Mouse (Mus musculus): ENCODE data around the gene Ube4b. TPM values are rescaled to one million over a fixed set of nuclear protein-coding genes. Genes with fewer than 3 reads are reported as not detected.
A peak's percentile ranks its signal among the peaks of the same experiment; 100 is the strongest.
"Not testable (repeated sequence)": the region's sequence is repeated elsewhere in the genome, so short reads cannot be mapped to it uniquely, and the experiment has no call there.

Gene Ube4b
- polyA plus RNA-seq (2015; fragmentation: Nextera tagmentation; extraction: Ambion mirVana): 39.6 and 45.4 TPM in 2 replicates

DNA sequence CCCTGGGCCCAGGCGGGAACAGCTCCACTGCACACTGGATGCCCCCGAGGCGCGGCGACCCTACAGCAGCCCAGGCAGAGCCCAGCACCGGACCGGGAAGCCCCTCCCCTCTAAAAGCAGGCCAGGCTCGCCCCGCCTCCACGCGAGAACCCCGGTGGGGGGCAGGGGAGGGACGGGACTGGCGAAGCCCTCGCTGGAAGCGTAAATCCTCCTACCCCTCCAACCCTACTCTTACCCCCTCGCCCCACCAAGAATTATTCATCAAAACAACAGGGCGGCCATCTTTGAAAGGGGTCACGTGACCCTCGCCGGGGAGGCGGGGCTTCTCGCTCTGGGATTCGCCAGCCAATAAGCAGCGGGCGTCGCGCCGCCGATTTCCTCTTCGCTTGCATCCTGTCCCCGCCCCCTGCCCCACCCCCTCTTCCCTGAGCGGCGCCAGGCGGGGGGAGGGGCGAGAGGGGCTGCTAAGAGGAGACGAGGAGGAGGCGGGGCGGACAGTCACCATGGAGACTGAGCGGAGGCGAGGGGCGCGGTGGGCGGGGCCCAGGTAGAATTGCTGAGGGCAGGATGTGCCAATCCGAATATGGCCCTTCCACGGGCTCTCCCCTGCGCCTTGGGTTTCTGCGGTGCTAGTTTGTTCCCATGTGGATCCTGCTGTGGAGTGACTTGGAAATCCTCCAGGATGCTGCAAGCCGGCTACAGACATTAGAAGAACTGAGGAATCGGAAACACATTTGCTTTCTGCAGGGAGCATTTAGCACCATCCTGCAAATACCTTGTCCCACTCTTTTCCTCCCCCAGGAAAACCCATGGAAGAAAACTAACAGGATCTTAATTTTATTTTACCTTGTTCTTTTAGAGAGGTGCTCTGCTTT lies at the start of gene Ube4b:
TSS of gene Ube4b (minus strand) at position 425 of the 875 bp plus-strand sequence.
- H3K4me3 ChIP-seq: peak within 1 kb of the TSS; percentile 72
- H3K9ac ChIP-seq: peak within 1 kb of the TSS; percentile 88
- no peaks in the 10 kb centered on the region for H3K9me3 ChIP-seq
- H3K27me3 ChIP-seq: no peaks in the 10 kb centered on the region
- H3K27ac ChIP-seq: peak within 1 kb of the TSS; percentile 98
- ATAC-seq (ENCODE audit: insufficient number of reproducible peaks, low FRiP score, low TSS enrichment, low read depth): peak; percentile 94
- WGBS: under 1% methylated on average over 47 of the region's 50 CpGs
- no peaks in the 10 kb centered on the region for H3K36me3 ChIP-seq
- peak within 1 kb of the TSS; percentile 63 for H3K4me2 ChIP-seq
- H3K4me1 ChIP-seq: peaks cover 10% of the 10 kb centered on the region; the same call in 1 of the 2 replicates

DNA sequence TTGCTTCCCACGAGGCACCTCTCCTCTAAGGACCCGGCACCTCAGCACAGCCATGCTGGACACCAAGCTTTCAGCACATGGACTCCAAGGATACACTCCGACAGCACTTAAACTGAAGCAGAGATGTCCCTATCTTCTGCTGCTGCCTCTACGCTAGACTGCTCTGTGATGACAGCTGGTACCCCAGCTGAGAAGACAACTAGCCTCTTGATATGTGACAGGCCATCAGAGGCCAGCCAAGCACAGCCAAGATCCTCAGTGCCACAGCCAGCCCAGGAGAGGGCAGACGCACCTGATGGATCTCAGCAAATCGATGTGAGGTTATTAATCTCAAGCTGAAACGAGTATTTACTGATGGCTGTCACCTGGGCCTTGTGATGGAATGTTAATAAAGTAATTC lies 48.5 kb upstream of the Ube4b start:
- Histone ChIP-seq H3K4me2 (no peak overlapping the region), H3K4me3 (no peak overlapping the region), H3K27me3 (no peaks in the 10 kb centered on the region), H3K36me3 (peaks cover 30% of the 10 kb centered on the region), H3K4me1 (no peaks in the 10 kb centered on the region), H3K9me3 (no peaks in the 10 kb centered on the region), H3K9ac (no peak overlapping the region), H3K27ac (no peak overlapping the region)
- no peak for ATAC-seq (ENCODE audit: insufficient number of reproducible peaks, low FRiP score, low TSS enrichment, low read depth)
- 78% methylated on average over 7 of the region's 7 CpGs for WGBS

GRCm38 (mm10) chr4:149469557-149469956 lies 43.0 kb upstream of the Ube4b start:
- Histone ChIP-seq H3K27me3 (no peaks in the 10 kb centered on the region), H3K36me3 (peaks cover 41% of the 10 kb centered on the region), H3K4me3 (no peak overlapping the region), H3K9ac (no peak overlapping the region), H3K4me2 (no peak overlapping the region), H3K27ac (no peak overlapping the region), H3K9me3 (no peaks in the 10 kb centered on the region), H3K4me1 (no peaks in the 10 kb centered on the region)
- no peak for ATAC-seq (ENCODE audit: insufficient number of reproducible peaks, low FRiP score, low TSS enrichment, low read depth)
- 97% methylated on average over 3 of the region's 3 CpGs for WGBS

DNA sequence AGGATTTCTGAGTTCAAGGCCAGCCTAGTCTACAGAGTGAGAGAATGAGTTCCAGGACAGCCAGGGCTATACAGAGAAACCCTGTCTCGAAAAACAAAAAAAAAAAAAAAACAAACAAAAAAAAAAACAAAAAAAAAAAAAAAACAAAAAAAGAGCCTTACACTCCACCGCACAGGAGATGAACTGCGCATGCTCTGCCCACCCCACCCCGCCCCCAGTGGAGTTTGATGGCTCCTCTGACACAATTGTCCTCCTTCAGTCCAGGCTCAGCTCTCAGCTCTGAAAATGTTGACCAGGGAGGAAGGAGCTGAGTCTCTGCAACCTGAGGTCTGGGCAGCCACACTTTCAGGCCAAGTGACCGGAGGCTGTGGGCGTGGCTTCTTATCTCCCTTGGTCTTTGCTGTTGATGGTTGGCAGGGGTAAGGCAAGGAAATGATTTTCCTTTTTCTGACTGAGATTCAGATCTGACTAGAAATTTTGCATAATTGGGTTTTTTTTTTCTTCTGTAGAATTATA lies 36.9 kb upstream of the Ube4b start:
- ATAC-seq (ENCODE audit: insufficient number of reproducible peaks, low FRiP score, low TSS enrichment, low read depth): no peak
- 80% methylated on average over 6 of the region's 6 CpGs for WGBS
- H3K27ac ChIP-seq: no peak overlapping the region

DNA sequence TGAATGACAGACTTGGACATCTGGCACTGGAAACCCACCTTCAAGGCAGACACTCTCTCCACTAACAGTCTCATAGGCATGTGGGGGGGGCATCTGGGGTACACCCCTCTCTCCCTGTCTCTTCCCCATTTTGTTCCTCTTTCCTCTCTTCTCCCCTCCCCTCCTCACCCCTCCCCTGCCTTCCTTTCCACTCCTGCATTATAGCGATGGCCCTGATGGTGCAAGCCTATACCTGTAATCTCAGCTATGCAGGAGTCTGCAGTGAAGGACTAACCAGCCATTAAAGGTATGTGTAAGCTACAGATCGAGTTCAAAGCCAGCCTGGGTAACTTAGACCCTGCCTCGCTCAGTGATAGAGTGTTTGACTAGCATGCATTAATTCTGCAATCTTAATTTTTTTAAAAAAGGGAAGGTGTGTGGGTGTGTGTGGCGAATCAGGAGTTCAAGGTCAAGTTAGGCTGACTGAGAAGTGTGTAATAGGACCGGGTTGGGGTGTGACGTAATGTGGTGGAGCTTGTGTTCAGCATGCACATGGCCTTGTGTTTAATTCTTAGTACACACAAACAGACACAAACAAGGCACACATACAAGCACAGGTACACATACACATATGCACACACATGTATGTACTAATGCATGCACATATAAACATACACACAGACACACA lies 35.9 kb upstream of the Ube4b start:
- peaks cover 2% of the 10 kb centered on the region for H3K36me3 ChIP-seq
- H3K9ac ChIP-seq: no peak overlapping the region
- H3K4me1 ChIP-seq: no peaks in the 10 kb centered on the region
- H3K9me3 ChIP-seq: no peaks in the 10 kb centered on the region
- H3K27me3 ChIP-seq: no peaks in the 10 kb centered on the region
- no peak overlapping the region for H3K4me2 ChIP-seq
- no peak overlapping the region for H3K27ac ChIP-seq
- WGBS: 73% methylated on average over 6 of the region's 6 CpGs
- no peak overlapping the region for H3K4me3 ChIP-seq
- no peak for ATAC-seq (ENCODE audit: insufficient number of reproducible peaks, low FRiP score, low TSS enrichment, low read depth)

More for the DNA sequence above, 36.9 kb upstream of the Ube4b start:
- no peaks in the 10 kb centered on the region for H3K27me3 ChIP-seq
- H3K4me2 ChIP-seq: no peak overlapping the region
- no peak overlapping the region for H3K4me3 ChIP-seq
- no peak overlapping the region for H3K9ac ChIP-seq
- peaks cover 9% of the 10 kb centered on the region for H3K36me3 ChIP-seq
- no peaks in the 10 kb centered on the region for H3K4me1 ChIP-seq
- no peaks in the 10 kb centered on the region for H3K9me3 ChIP-seq

GRCm38 (mm10) chr4:149461579-149462304 lies 35.2 kb upstream of the Ube4b start:
- Histone ChIP-seq H3K27me3 (no peaks in the 10 kb centered on the region), H3K9ac (no peak overlapping the region), H3K4me2 (no peak overlapping the region), H3K36me3 (no peaks in the 10 kb centered on the region), H3K4me1 (no peaks in the 10 kb centered on the region), H3K9me3 (no peaks in the 10 kb centered on the region), H3K4me3 (no peak overlapping the region), H3K27ac (no peak overlapping the region)
- ATAC-seq (ENCODE audit: insufficient number of reproducible peaks, low FRiP score, low TSS enrichment, low read depth): no peak
- WGBS: 63% methylated on average over 6 of the region's 7 CpGs

DNA sequence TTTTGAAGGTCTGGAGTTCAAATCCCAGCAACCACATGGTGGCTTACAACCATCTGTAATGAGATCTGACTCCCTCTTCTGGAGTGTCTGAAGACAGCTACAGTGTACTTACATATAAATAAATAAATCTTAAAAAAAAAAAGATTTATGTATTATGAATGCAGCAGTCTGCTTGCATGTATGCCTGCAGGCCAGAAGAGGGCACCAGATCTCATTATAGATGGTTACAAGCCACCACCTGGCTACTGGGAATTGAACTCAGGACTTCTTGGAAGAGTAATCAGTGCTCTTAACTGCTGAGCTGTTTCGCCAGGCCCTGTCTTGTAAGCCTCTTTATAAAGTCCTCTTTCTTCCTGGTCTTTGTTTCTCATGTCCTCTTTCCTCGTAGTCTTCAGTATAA lies 33.9 kb upstream of the Ube4b start:
- not testable (repeated sequence) for ATAC-seq (ENCODE audit: insufficient number of reproducible peaks, low FRiP score, low TSS enrichment, low read depth); H3K9me3 ChIP-seq
- WGBS: 83% methylated on average over 2 of the region's 2 CpGs

GRCm38 (mm10) chr4:149459425-149459824 lies 32.9 kb upstream of the Ube4b start:
- Histone ChIP-seq H3K27me3 (no peaks in the 10 kb centered on the region), H3K4me2 (no peak overlapping the region), H3K4me1 (no peaks in the 10 kb centered on the region), H3K9me3 (no peaks in the 10 kb centered on the region), H3K4me3 (no peak overlapping the region), H3K27ac (no peak overlapping the region), H3K9ac (no peak overlapping the region), H3K36me3 (no peaks in the 10 kb centered on the region)
- 73% methylated on average over 1 of the region's 1 CpGs for WGBS
- ATAC-seq (ENCODE audit: insufficient number of reproducible peaks, low FRiP score, low TSS enrichment, low read depth): no peak

More for the DNA sequence above, 33.9 kb upstream of the Ube4b start:
- H3K36me3 ChIP-seq, H3K4me3 ChIP-seq, H3K4me1 ChIP-seq, H3K27ac ChIP-seq, H3K9ac ChIP-seq, H3K4me2 ChIP-seq, H3K27me3 ChIP-seq: not testable (repeated sequence)

DNA sequence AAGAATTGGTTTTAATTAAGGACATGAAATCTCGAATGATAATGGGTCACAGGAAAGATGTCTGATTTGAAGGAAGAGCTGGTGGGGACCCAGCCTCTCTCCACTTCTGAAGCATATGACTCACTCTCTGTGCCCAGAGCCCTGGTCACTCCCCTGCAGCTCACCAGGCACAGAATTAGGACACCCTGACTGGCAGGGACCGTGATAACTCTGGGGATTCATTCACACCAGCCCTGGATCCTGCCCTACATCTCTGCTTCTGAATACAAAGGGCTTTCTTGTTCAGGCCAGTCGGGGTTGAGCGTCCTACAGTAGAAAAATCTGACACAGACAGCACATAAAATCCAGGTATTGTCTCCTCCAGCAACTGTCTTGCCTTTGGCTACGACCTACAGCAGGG lies 32.0 kb upstream of the Ube4b start:
- Histone ChIP-seq H3K9ac (no peak overlapping the region), H3K9me3 (no peaks in the 10 kb centered on the region), H3K36me3 (no peaks in the 10 kb centered on the region), H3K4me1 (no peaks in the 10 kb centered on the region), H3K4me2 (no peak overlapping the region), H3K27me3 (no peaks in the 10 kb centered on the region), H3K4me3 (no peak overlapping the region), H3K27ac (no peak overlapping the region)
- 52% methylated on average over 5 of the region's 5 CpGs for WGBS
- no peak for ATAC-seq (ENCODE audit: insufficient number of reproducible peaks, low FRiP score, low TSS enrichment, low read depth)

- no peaks in the 10 kb centered on the region for H3K9me3 ChIP-seq
- ATAC-seq (ENCODE audit: insufficient number of reproducible peaks, low FRiP score, low TSS enrichment, low read depth): no peak
- H3K4me3 ChIP-seq: no peak overlapping the region
- no peak overlapping the region for H3K9ac ChIP-seq
- H3K36me3 ChIP-seq: no peaks in the 10 kb centered on the region
- no peak overlapping the region for H3K4me2 ChIP-seq
- no peak overlapping the region for H3K27ac ChIP-seq
- no peaks in the 10 kb centered on the region for H3K4me1 ChIP-seq
- H3K27me3 ChIP-seq: no peaks in the 10 kb centered on the region
- WGBS: 77% methylated on average over 6 of the region's 6 CpGs
Measured at GRCm38 (mm10) chr4:149457831-149458430, 31.4 kb upstream of the Ube4b start.

DNA sequence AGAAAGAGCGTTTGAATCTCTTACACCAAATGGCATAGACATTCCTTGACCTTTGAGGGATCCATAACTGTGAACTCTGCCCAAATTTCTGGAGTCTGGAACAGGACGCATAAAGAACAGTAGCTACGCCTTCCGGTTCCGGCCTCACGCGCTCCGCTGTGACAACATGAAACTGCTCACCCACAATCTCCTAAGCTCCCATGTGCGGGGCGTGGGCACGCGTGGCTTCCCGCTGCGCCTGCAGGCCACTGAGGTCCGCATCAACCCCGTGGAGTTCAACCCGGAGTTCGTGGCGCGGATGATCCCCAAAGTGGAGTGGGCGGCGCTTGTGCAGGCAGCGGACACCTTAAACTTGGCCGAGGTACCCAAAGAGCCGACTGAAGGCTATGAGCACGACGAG lies 30.6 kb upstream of the Ube4b start:
- H3K4me2 ChIP-seq; H3K9me3 ChIP-seq; H3K9ac ChIP-seq; ATAC-seq (ENCODE audit: insufficient number of reproducible peaks, low FRiP score, low TSS enrichment, low read depth); H3K36me3 ChIP-seq; H3K4me3 ChIP-seq; H3K4me1 ChIP-seq; H3K27ac ChIP-seq; H3K27me3 ChIP-seq: not testable (repeated sequence)
- 86% methylated on average over 27 of the region's 27 CpGs for WGBS
